Mouse (Mus musculus) right cerebral cortex, postnatal 25 days (tissue): Measurements from ENCODE around the gene Zic2.

Experiments
- DNase-seq: peaks from one replicate; pipeline ENCODE4 v3.0.0; 2022

The Zic2 gene

DNA sequence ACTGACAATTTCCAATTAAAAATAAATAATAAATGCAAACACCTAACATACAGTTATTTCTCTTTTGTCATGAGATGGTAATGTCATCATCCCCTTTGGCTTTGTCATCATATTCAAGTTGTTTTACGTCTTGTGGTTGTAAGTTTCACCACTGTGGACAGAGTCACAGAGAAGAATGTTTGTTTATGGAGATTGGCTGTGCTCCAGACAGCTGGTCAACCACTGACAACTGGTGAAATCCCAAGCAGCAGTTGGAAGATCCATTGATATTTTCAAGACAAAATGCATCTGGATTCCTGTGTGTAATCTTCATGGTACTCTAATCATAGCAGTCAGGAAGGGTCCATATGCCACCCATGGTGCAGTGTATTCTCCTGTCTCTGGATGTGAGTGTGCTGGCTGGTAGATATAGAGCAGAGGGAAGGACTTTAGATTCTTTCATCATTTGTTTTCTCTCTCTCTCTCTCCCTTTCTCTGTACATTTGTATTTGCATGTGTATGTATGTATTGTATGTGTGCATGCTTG is 38.3 kb downstream of the Zic2 start:
- DNase-seq, result no peak

DNA sequence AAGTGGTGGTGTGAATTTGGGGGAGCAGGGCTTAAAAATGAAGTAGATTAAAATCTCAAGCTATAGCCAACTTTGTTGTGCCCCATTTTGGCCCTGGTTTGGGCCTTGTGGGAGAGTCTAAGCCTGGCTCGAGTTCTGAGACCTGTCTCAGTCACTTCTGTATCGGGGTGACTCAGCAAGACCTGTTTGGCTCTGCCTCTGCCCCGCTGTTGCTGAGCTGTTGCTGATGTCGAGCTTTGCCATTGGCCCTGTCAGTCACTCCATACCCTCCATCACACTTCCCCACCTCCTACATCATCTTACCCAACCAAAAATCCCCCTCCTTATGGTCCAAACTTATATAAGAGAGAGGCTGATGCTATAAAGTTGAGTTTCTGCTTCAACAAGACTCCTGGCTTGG is 53.2 kb downstream of the Zic2 start:
- DNase-seq, result no peak
